Mouse (Mus musculus) CH12.LX (cell line): ENCODE results near the gene Tmem131l. TPM values are rescaled to one million over a fixed set of nuclear protein-coding genes. Genes with fewer than 3 reads are reported as not detected.

Experiments used
- DNase-seq: peaks from one replicate; pipeline ENCODE4 v3.0.0-alpha.2; 2013; ENCODE audit errors: extremely low read depth
- H3K27ac ChIP-seq: 2 replicates; pipeline ENCODE4 v1.5.1; 2012; ENCODE audit warnings: low read depth, mild to moderate bottlenecking, control low read depth, moderate library complexity; ENCODE audit not compliant: insufficient read depth
- H3K27me3 ChIP-seq: replicated peaks from 2 replicates; pipeline ENCODE3; 2012; ENCODE audit warnings: inconsistent platforms
- H3K36me3 ChIP-seq, 2 experiments: replicated peaks in 1 of 2; 2 replicates each; pipeline versions ENCODE3 to v1.6.1; 2012; ENCODE audit warnings: inconsistent platforms in 1 of 2, low read length in 1 of 2, mild to moderate bottlenecking in 1 of 2, mixed read lengths in 1 of 2, moderate library complexity in 1 of 2; ENCODE audit not compliant: control insufficient read depth in 1 of 2, insufficient read depth in 1 of 2
- H3K4me1 ChIP-seq, 2 experiments: 2 replicates each; pipeline ENCODE4 v1.6.1; 2012; ENCODE audit warnings: inconsistent platforms in 1 of 2, moderate library complexity in 1 of 2; ENCODE audit not compliant: insufficient read depth in 2 of 2, control insufficient read depth in 1 of 2
- H3K4me2 ChIP-seq: 2 replicates; pipeline ENCODE4 v1.6.1; 2012; ENCODE audit warnings: low read depth, mild to moderate bottlenecking, control low read depth; ENCODE audit not compliant: poor library complexity, insufficient read depth, severe bottlenecking
- H3K4me3 ChIP-seq, 3 experiments: fragments of 150-350 bp in 1 of 3; sonication (generic) in 1 of 3; replicated peaks in 1 of 3; 2 replicates each; pipeline versions ENCODE3 to v1.5.1; 2011 to 2012; ENCODE audit warnings: low read depth in 2 of 3, low read length in 2 of 3, mild to moderate bottlenecking in 2 of 3, moderate library complexity in 2 of 3, control low read depth in 1 of 3, improper control_type of control experiment in 1 of 3, inconsistent platforms in 1 of 3, mixed read lengths in 1 of 3; ENCODE audit not compliant: poor library complexity in 1 of 3
- H3K79me2 ChIP-seq: replicated peaks from 2 replicates; pipeline ENCODE4 v1.6.1; 2012; ENCODE audit warnings: mild to moderate bottlenecking, moderate library complexity; ENCODE audit not compliant: control insufficient read depth, poor library complexity, insufficient read depth, severe bottlenecking; ENCODE audit errors: extremely low read depth
- H3K9ac ChIP-seq: 2 replicates; pipeline ENCODE4 v1.6.1; 2012; ENCODE audit warnings: low read depth, mild to moderate bottlenecking, control low read depth, moderate library complexity; ENCODE audit not compliant: insufficient read depth
- H3K9me3 ChIP-seq: replicated peaks from 2 replicates; pipeline ENCODE3; 2012; ENCODE audit warnings: low read length, inconsistent platforms, mixed read lengths
- CHD1 ChIP-seq: IDR thresholded peaks from 2 replicates; pipeline ENCODE4 v1.6.1; 2012; ENCODE audit warnings: low read depth, low read length, improper control_type of control experiment, inconsistent platforms
- CHD2 ChIP-seq: IDR thresholded peaks from 2 replicates; pipeline ENCODE4 v1.6.1; 2011; ENCODE audit warnings: low read length, improper control_type of control experiment
- E2F4 ChIP-seq: IDR thresholded peaks from 2 replicates; pipeline ENCODE4 v1.6.1; 2011; ENCODE audit warnings: low read depth, low read length, improper control_type of control experiment; ENCODE audit not compliant: insufficient replicate concordance
- EP300 ChIP-seq: IDR thresholded peaks from 2 replicates; pipeline ENCODE4 v1.6.1; 2011; ENCODE audit warnings: low read length, improper control_type of control experiment
- GABPA ChIP-seq: IDR thresholded peaks from 2 replicates; pipeline ENCODE4 v1.6.1; 2012; ENCODE audit warnings: low read depth, low read length, improper control_type of control experiment, inconsistent platforms; ENCODE audit not compliant: insufficient replicate concordance
- HCFC1 ChIP-seq: IDR thresholded peaks from 2 replicates; pipeline ENCODE4 v1.6.1; 2012; ENCODE audit warnings: low read depth, mild to moderate bottlenecking, inconsistent platforms, low read length, improper control_type of control experiment
- JUN ChIP-seq: IDR thresholded peaks from 2 replicates; pipeline ENCODE4 v1.6.1; 2011; ENCODE audit warnings: low read depth, mild to moderate bottlenecking, low read length, improper control_type of control experiment, moderate library complexity; ENCODE audit not compliant: insufficient read depth
- JUND ChIP-seq: conservative IDR thresholded peaks from 2 replicates; pipeline ENCODE4 v1.6.1; 2011; ENCODE audit warnings: low read depth, low read length, improper control_type of control experiment
- KAT2A ChIP-seq: IDR thresholded peaks from 2 replicates; pipeline ENCODE4 v1.6.1; 2012; ENCODE audit warnings: low read length, improper control_type of control experiment, inconsistent platforms; ENCODE audit not compliant: insufficient replicate concordance
- MAX ChIP-seq: IDR thresholded peaks from 2 replicates; pipeline ENCODE4 v1.6.1; 2011; ENCODE audit warnings: low read length, improper control_type of control experiment
- MAZ ChIP-seq: IDR thresholded peaks from 2 replicates; pipeline ENCODE4 v1.6.1; 2012; ENCODE audit warnings: low read depth, mild to moderate bottlenecking, inconsistent platforms, low read length, improper control_type of control experiment, moderate library complexity
- MYC ChIP-seq: IDR thresholded peaks from 2 replicates; pipeline ENCODE4 v1.6.1; 2011; ENCODE audit warnings: low read depth, mild to moderate bottlenecking, improper control_type of control experiment, low read length
- NRF1 ChIP-seq: IDR thresholded peaks from 2 replicates; pipeline ENCODE4 v1.6.1; 2014; ENCODE audit warnings: low read depth, mild to moderate bottlenecking, inconsistent platforms, low read length, improper control_type of control experiment, moderate library complexity
- PAX5 ChIP-seq: IDR thresholded peaks from 2 replicates; pipeline ENCODE4 v1.6.1; 2012; ENCODE audit warnings: low read length, inconsistent platforms, mixed read lengths
- POLR2A ChIP-seq: IDR thresholded peaks from 2 replicates; pipeline ENCODE4 v1.6.1; 2011; ENCODE audit warnings: low read depth, mild to moderate bottlenecking, improper control_type of control experiment, low read length
- POLR2AphosphoS2 ChIP-seq: IDR thresholded peaks from 2 replicates; pipeline ENCODE4 v1.6.1; 2011; ENCODE audit warnings: low read depth, low read length, improper control_type of control experiment
- RCOR1 ChIP-seq: conservative IDR thresholded peaks from 2 replicates; pipeline ENCODE4 v1.6.1; 2012; ENCODE audit warnings: low read depth, mild to moderate bottlenecking, inconsistent platforms, low read length, improper control_type of control experiment
- SIN3A ChIP-seq: IDR thresholded peaks from 2 replicates; pipeline ENCODE4 v1.6.1; 2012; ENCODE audit warnings: low read length, improper control_type of control experiment, inconsistent platforms
- TCF12 ChIP-seq: IDR thresholded peaks from 2 replicates; pipeline ENCODE4 v1.6.1; 2014; ENCODE audit warnings: low read depth, mild to moderate bottlenecking, inconsistent platforms, low read length, improper control_type of control experiment
- UBTF ChIP-seq: IDR thresholded peaks from 2 replicates; pipeline ENCODE4 v1.6.1; 2012; ENCODE audit warnings: low read depth, mild to moderate bottlenecking, inconsistent platforms, low read length, improper control_type of control experiment, moderate library complexity
- USF2 ChIP-seq: conservative IDR thresholded peaks from 2 replicates; pipeline ENCODE4 v1.6.1; 2011; ENCODE audit warnings: low read depth, low read length, improper control_type of control experiment
- ZC3H11A ChIP-seq: IDR thresholded peaks from 2 replicates; pipeline ENCODE4 v1.6.1; 2012; ENCODE audit warnings: low read depth, mild to moderate bottlenecking, inconsistent platforms, low read length, improper control_type of control experiment
- ZNF384 ChIP-seq: IDR thresholded peaks from 2 replicates; pipeline ENCODE4 v1.6.1; 2012; ENCODE audit warnings: low read depth, low read length, improper control_type of control experiment, inconsistent platforms
- dilution Hi-C: fragments of 300-500 bp; cut with MboI; formaldehyde crosslinking; loops from 2 replicates; pipeline ENCODE4 v1.14.3; 2020; ENCODE audit warnings: low sequenced_read_pairs; ENCODE audit not compliant: extremely low pct_unique_long_range_greater_than_20kb, extremely low pct_ligation_motif_present
- in situ Hi-C: fragments of 300-500 bp; cut with MboI; formaldehyde crosslinking; loops from 3 replicates; pipeline ENCODE4 v1.14.3; 2019; ENCODE audit warnings: low sequenced_read_pairs, low pct_ligation_motif_present, low pct_unique_long_range_greater_than_20kb, mixed read lengths
- polyA plus RNA-seq: library from polyadenylated mRNA; unstranded; fragments of >175 nt; gene quantifications from 2 replicates; pipeline ENCODE4 v1.2.1, GENCODE M21; 2012; ENCODE audit warnings: low read depth; ENCODE audit not compliant: insufficient read length
- total RNA-seq, 2 experiments: library from RNA; depleted of rRNA; stranded (reverse); fragments of 300-350 nt in 1 of 2; fragments of >200 nt in 1 of 2; gene quantifications; 2 replicates each; pipeline ENCODE4 v1.2.3; 2012 to 2014

Tmem131l gene
- total and polyA plus RNA-seq, 3 experiments = 32.7 to 89.7 (median 37.1) TPM

GRCm38 (mm10) chr3:84085429-84085828, 45.5 kb upstream of the Tmem131l start:
- Histone ChIP-seq H3K9me3 (peaks cover 5% of the 10 kb centered on the region), H3K4me1 (peaks cover 0 to 5% of the 10 kb centered on the region in 2 experiments; a peak in 1 of 4 replicates), H3K9ac (no peak overlapping the region), H3K4me3 (no peak overlapping the region), H3K27ac (no peak overlapping the region), H3K79me2 (no peaks in the 10 kb centered on the region), H3K27me3 (no peaks in the 10 kb centered on the region), H3K36me3 (peaks cover 0 to 10% of the 10 kb centered on the region in 2 experiments), H3K4me2 (no peak overlapping the region)
- no peak for DNase-seq
- in situ Hi-C loops = no loop called here
- TF ChIP-seq JUN (no peak), E2F4 (no peak), POLR2AphosphoS2 (no peak), POLR2A (no peak), HCFC1 (no peak), CHD1 (no peak), NRF1 (no peak), KAT2A (no peak), ZC3H11A (no peak), TCF12 (no peak), GABPA (no peak)
- dilution Hi-C loops = no loop called here

- dilution Hi-C loops (no loop called here), in situ Hi-C loops (no loop called here)
- no peaks in the 10 kb centered on the region for H3K27me3 ChIP-seq
- no peak overlapping the region for H3K27ac ChIP-seq
- peaks cover 5% of the 10 kb centered on the region for H3K9me3 ChIP-seq
- peaks cover under 1% of the 10 kb centered on the region in 2 experiments; a peak in 2 of 4 replicates for H3K4me1 ChIP-seq
- H3K79me2 ChIP-seq = no peaks in the 10 kb centered on the region
- peaks cover 0 to 2% of the 10 kb centered on the region in 2 experiments for H3K36me3 ChIP-seq
- no peak for TF ChIP-seq JUND
- TF ChIP-seq ZNF384 = no peak
- no peak for TF ChIP-seq UBTF
- no peak for TF ChIP-seq KAT2A
- TF ChIP-seq EP300 = no peak
- no peak for TF ChIP-seq RCOR1
- TF ChIP-seq MAZ = no peak
- TF ChIP-seq PAX5 = no peak
- no peak for TF ChIP-seq CHD2
- no peak for TF ChIP-seq JUN
- no peak for TF ChIP-seq SIN3A
- TF ChIP-seq USF2 = no peak
- TF ChIP-seq MYC = no peak
- TF ChIP-seq MAX = no peak
- TF ChIP-seq, all 38 proteins: peak for 0
- Histone ChIP-seq H3K9ac (no peak overlapping the region), H3K4me3 (no peak overlapping the region), H3K4me2 (no peak overlapping the region)
- no peak for DNase-seq
These were observed 41.3 kb upstream of the Tmem131l start for GRCm38 (mm10) chr3:84081208-84081722.
